Mouse (Mus musculus): ENCODE data around the gene B3galt1. TPM values are rescaled to one million over a fixed set of nuclear protein-coding genes. Genes with fewer than 3 reads are reported as not detected.

B3galt1 gene
- polyA plus RNA-seq, 1 experiment from 2014 or later, result 7.4 TPM

- Histone ChIP-seq H3K9ac (ENCODE audit: low read depth, low read length) (no peak overlapping the region), H3K4me3 (ENCODE audit: low read length) (no peak overlapping the region), H3K9me3 (ENCODE audit: control insufficient read depth, low read length) (no peaks in the 10 kb centered on the region), H3K4me2 (replicated peaks; ENCODE audit: low read depth, low read length) (no peak overlapping the region), H3K36me3 (ENCODE audit: control insufficient read depth, insufficient read depth, low read length) (no peaks in the 10 kb centered on the region), H3K4me1 (ENCODE audit: control insufficient read depth, insufficient read depth, low read length) (no peaks in the 10 kb centered on the region), H3K27ac (ENCODE audit: low read depth, low read length) (no peak overlapping the region), H3K27me3 (ENCODE audit: control insufficient read depth, insufficient read depth, low read length) (no peaks in the 10 kb centered on the region)
- 61% methylated on average over 1 of the region's 1 CpGs for WGBS
- no peak for ATAC-seq (ENCODE audit: low FRiP score, low TSS enrichment)
These were observed 518.8 kb downstream of the B3galt1 start for GRCm38 (mm10) chr2:68084483-68084882.

- no peak overlapping the region for H3K9ac ChIP-seq (ENCODE audit: low read depth, low read length)
- H3K27me3 ChIP-seq (ENCODE audit: control insufficient read depth, insufficient read depth, low read length), result no peaks in the 10 kb centered on the region
- H3K4me1 ChIP-seq (ENCODE audit: control insufficient read depth, insufficient read depth, low read length), result no peaks in the 10 kb centered on the region
- no peak overlapping the region for H3K27ac ChIP-seq (ENCODE audit: low read depth, low read length)
- H3K9me3 ChIP-seq (ENCODE audit: control insufficient read depth, low read length), result no peaks in the 10 kb centered on the region
- WGBS, result 21% methylated on average over 4 of the region's 4 CpGs
- H3K4me3 ChIP-seq (ENCODE audit: low read length), result no peak overlapping the region
- no peak overlapping the region for H3K4me2 ChIP-seq (replicated peaks; ENCODE audit: low read depth, low read length)
- no peaks in the 10 kb centered on the region for H3K36me3 ChIP-seq (ENCODE audit: control insufficient read depth, insufficient read depth, low read length)
- ATAC-seq (ENCODE audit: low FRiP score, low TSS enrichment), result no peak
These were observed 520.4 kb downstream of the B3galt1 start for GRCm38 (mm10) chr2:68086101-68086500.

DNA sequence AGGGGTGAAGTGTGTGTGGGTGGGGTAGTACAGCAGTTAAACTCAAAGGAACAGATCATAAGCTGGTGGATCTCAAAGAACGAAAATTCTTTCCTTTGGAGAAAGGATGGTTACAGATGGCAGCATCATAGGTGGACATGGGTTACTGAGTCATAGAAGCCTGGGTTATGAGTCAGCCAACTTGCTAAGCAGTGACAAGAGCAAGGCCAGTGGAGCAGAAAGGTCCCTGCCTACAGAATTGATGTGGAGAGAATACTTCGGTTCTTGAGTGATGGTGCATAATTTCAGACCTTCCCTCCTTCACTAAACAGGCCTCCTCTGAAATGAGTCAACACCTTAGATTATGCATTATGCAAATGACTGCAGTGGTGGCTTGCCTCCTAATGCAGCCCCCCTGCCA is 525.9 kb downstream of the B3galt1 start:
- Histone ChIP-seq H3K9ac (ENCODE audit: low read depth, low read length) (no peak overlapping the region), H3K4me2 (replicated peaks; ENCODE audit: low read depth, low read length) (no peak overlapping the region), H3K36me3 (ENCODE audit: control insufficient read depth, insufficient read depth, low read length) (no peaks in the 10 kb centered on the region), H3K4me1 (ENCODE audit: control insufficient read depth, insufficient read depth, low read length) (no peaks in the 10 kb centered on the region), H3K4me3 (ENCODE audit: low read length) (no peak overlapping the region), H3K27me3 (ENCODE audit: control insufficient read depth, insufficient read depth, low read length) (no peaks in the 10 kb centered on the region), H3K9me3 (ENCODE audit: control insufficient read depth, low read length) (no peaks in the 10 kb centered on the region), H3K27ac (ENCODE audit: low read depth, low read length) (no peak overlapping the region)
- 63% methylated on average over 2 of the region's 2 CpGs for WGBS
- ATAC-seq (ENCODE audit: low FRiP score, low TSS enrichment), result no peak

DNA sequence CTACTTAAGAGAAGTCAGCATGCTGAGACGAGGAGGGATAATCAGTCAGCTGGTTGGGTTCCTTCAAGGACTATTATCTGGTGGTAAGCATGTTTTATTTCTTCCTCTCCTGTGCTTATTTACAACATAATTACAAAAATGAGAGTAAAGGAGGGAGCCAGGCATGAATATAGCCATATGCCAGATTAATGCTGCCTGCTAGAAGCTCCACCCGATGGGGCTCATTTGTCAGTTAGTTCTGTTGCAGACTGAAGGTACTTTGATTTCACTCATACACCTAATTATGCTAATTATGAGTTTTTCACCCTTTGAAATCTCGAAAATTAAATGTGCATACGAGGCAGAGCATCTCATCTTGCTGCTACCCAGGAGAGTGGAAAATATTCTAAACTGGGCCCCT is 539.0 kb downstream of the B3galt1 start:
- Histone ChIP-seq H3K36me3 (ENCODE audit: control insufficient read depth, insufficient read depth, low read length) (no peaks in the 10 kb centered on the region), H3K4me2 (replicated peaks; ENCODE audit: low read depth, low read length) (no peak overlapping the region), H3K9me3 (ENCODE audit: control insufficient read depth, low read length) (no peaks in the 10 kb centered on the region), H3K27me3 (ENCODE audit: control insufficient read depth, insufficient read depth, low read length) (no peaks in the 10 kb centered on the region), H3K4me3 (ENCODE audit: low read length) (no peak overlapping the region), H3K9ac (ENCODE audit: low read depth, low read length) (no peak overlapping the region), H3K27ac (ENCODE audit: low read depth, low read length) (no peak overlapping the region), H3K4me1 (ENCODE audit: control insufficient read depth, insufficient read depth, low read length) (no peaks in the 10 kb centered on the region)
- no peak for ATAC-seq (ENCODE audit: low FRiP score, low TSS enrichment)
- 74% methylated on average over 4 of the region's 4 CpGs for WGBS

DNA sequence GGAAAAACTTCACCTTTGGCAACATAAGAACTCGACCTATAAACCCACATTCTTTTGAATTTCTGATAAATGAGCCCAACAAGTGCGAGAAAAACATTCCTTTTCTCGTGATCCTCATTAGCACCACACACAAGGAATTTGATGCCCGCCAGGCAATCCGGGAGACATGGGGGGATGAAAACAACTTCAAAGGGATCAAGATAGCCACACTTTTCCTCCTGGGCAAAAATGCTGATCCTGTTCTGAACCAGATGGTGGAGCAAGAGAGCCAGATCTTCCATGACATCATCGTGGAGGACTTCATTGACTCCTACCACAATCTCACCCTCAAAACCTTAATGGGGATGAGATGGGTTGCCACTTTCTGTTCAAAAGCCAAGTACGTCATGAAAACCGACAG is 552.4 kb downstream of the B3galt1 start:
- Histone ChIP-seq H3K36me3 (ENCODE audit: control insufficient read depth, insufficient read depth, low read length) (no peaks in the 10 kb centered on the region), H3K9me3 (ENCODE audit: control insufficient read depth, low read length) (no peaks in the 10 kb centered on the region), H3K4me3 (ENCODE audit: low read length) (no peak overlapping the region), H3K9ac (ENCODE audit: low read depth, low read length) (no peak overlapping the region), H3K27me3 (ENCODE audit: control insufficient read depth, insufficient read depth, low read length) (no peaks in the 10 kb centered on the region), H3K27ac (ENCODE audit: low read depth, low read length) (no peak overlapping the region), H3K4me2 (replicated peaks; ENCODE audit: low read depth, low read length) (no peak overlapping the region), H3K4me1 (ENCODE audit: control insufficient read depth, insufficient read depth, low read length) (no peaks in the 10 kb centered on the region)
- WGBS, result 78% methylated on average over 8 of the region's 8 CpGs
- ATAC-seq (ENCODE audit: low FRiP score, low TSS enrichment), result no peak

- Histone ChIP-seq H3K4me1 (ENCODE audit: control insufficient read depth, insufficient read depth, low read length) (no peaks in the 10 kb centered on the region), H3K4me3 (ENCODE audit: low read length) (no peak overlapping the region), H3K4me2 (replicated peaks; ENCODE audit: low read depth, low read length) (no peak overlapping the region), H3K9me3 (ENCODE audit: control insufficient read depth, low read length) (peaks cover 4% of the 10 kb centered on the region; the same call in 1 of the 2 replicates), H3K9ac (ENCODE audit: low read depth, low read length) (no peak overlapping the region), H3K27me3 (ENCODE audit: control insufficient read depth, insufficient read depth, low read length) (no peaks in the 10 kb centered on the region), H3K36me3 (ENCODE audit: control insufficient read depth, insufficient read depth, low read length) (no peaks in the 10 kb centered on the region), H3K27ac (ENCODE audit: low read depth, low read length) (no peak overlapping the region)
- ATAC-seq (ENCODE audit: low FRiP score, low TSS enrichment), result no peak
- WGBS, result 50% methylated on average over 6 of the region's 6 CpGs
These were observed 559.1 kb downstream of the B3galt1 start for GRCm38 (mm10) chr2:68124751-68125150.

GRCm38 (mm10) chr2:68141094-68141493 is 575.4 kb downstream of the B3galt1 start:
- H3K4me1 ChIP-seq (ENCODE audit: control insufficient read depth, insufficient read depth, low read length), result no peaks in the 10 kb centered on the region
- H3K4me2 ChIP-seq (replicated peaks; ENCODE audit: low read depth, low read length), result no peak overlapping the region
- no peaks in the 10 kb centered on the region for H3K27me3 ChIP-seq (ENCODE audit: control insufficient read depth, insufficient read depth, low read length)
- no peak overlapping the region for H3K9ac ChIP-seq (ENCODE audit: low read depth, low read length)
- no peaks in the 10 kb centered on the region for H3K36me3 ChIP-seq (ENCODE audit: control insufficient read depth, insufficient read depth, low read length)
- 0 out of 2 replicates have a peak, but pooled peaks cover 3% of the 10 kb centered on the region for H3K9me3 ChIP-seq (ENCODE audit: control insufficient read depth, low read length)
- H3K27ac ChIP-seq (ENCODE audit: low read depth, low read length), result no peak overlapping the region
- no peak overlapping the region for H3K4me3 ChIP-seq (ENCODE audit: low read length)
- 88% methylated on average over 2 of the region's 2 CpGs for WGBS
- ATAC-seq (ENCODE audit: low FRiP score, low TSS enrichment), result no peak

DNA sequence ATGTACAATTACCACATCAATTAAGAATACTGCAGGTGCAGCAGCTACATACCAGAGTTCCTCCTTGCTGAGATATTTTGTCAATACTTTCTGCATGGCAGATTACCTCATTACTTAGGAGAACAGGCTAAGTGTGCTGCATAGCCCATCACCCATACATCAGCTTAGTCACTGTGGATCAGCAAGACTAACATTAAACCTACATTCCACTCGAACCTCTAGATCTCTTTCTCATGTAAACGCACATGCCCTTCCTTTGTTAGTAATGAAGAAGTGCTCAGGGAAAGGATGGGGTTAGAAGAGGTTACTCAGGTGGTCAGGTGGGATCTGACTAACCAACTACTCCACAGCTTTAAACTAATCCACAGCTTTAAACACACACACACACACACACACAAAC is 577.6 kb downstream of the B3galt1 start:
- Histone ChIP-seq H3K4me1 (ENCODE audit: control insufficient read depth, insufficient read depth, low read length) (no peaks in the 10 kb centered on the region), H3K27ac (ENCODE audit: low read depth, low read length) (no peak overlapping the region), H3K4me2 (replicated peaks; ENCODE audit: low read depth, low read length) (no peak overlapping the region), H3K4me3 (ENCODE audit: low read length) (no peak overlapping the region), H3K9me3 (ENCODE audit: control insufficient read depth, low read length) (0 out of 2 replicates have a peak, but pooled peaks cover 2% of the 10 kb centered on the region), H3K36me3 (ENCODE audit: control insufficient read depth, insufficient read depth, low read length) (no peaks in the 10 kb centered on the region), H3K9ac (ENCODE audit: low read depth, low read length) (no peak overlapping the region), H3K27me3 (ENCODE audit: control insufficient read depth, insufficient read depth, low read length) (no peaks in the 10 kb centered on the region)
- no peak for ATAC-seq (ENCODE audit: low FRiP score, low TSS enrichment)
- WGBS, result 75% methylated on average over 2 of the region's 2 CpGs

- WGBS, result 89% methylated on average over 5 of the region's 5 CpGs
- Histone ChIP-seq H3K27ac (ENCODE audit: low read depth, low read length) (no peak overlapping the region), H3K4me3 (ENCODE audit: low read length) (no peak overlapping the region), H3K36me3 (ENCODE audit: control insufficient read depth, insufficient read depth, low read length) (no peaks in the 10 kb centered on the region), H3K9ac (ENCODE audit: low read depth, low read length) (no peak overlapping the region), H3K27me3 (ENCODE audit: control insufficient read depth, insufficient read depth, low read length) (no peaks in the 10 kb centered on the region), H3K4me1 (ENCODE audit: control insufficient read depth, insufficient read depth, low read length) (no peaks in the 10 kb centered on the region), H3K9me3 (ENCODE audit: control insufficient read depth, low read length) (no peaks in the 10 kb centered on the region), H3K4me2 (replicated peaks; ENCODE audit: low read depth, low read length) (no peak overlapping the region)
- no peak for ATAC-seq (ENCODE audit: low FRiP score, low TSS enrichment)
These were observed 594.1 kb downstream of the B3galt1 start for GRCm38 (mm10) chr2:68159751-68160150.

DNA sequence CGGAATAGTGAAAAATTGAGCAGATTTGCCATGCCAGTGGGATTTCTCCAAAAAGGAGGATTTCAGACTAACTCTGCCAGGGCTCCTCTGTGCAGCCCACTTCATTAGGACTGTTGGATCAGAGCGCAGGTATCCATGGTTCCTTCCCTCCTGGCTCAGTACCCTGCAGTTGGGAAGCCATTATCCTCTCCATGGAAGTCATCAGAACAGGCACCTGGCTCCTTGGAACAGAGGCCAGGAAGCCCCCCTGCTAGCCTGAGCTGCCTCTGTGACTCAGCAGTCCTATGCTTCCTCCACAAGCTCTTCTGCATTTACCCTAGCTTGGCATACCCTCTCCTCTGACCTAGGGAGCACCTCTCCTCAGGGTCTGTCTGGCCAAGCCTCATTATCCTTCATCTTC is 594.9 kb downstream of the B3galt1 start:
- Histone ChIP-seq H3K36me3 (ENCODE audit: control insufficient read depth, insufficient read depth, low read length) (no peaks in the 10 kb centered on the region), H3K27me3 (ENCODE audit: control insufficient read depth, insufficient read depth, low read length) (no peaks in the 10 kb centered on the region), H3K4me1 (ENCODE audit: control insufficient read depth, insufficient read depth, low read length) (no peaks in the 10 kb centered on the region), H3K4me2 (replicated peaks; ENCODE audit: low read depth, low read length) (no peak overlapping the region), H3K9ac (ENCODE audit: low read depth, low read length) (no peak overlapping the region), H3K9me3 (ENCODE audit: control insufficient read depth, low read length) (no peaks in the 10 kb centered on the region), H3K27ac (ENCODE audit: low read depth, low read length) (no peak overlapping the region), H3K4me3 (ENCODE audit: low read length) (no peak overlapping the region)
- WGBS, result 82% methylated on average over 2 of the region's 2 CpGs
- no peak for ATAC-seq (ENCODE audit: low FRiP score, low TSS enrichment)
